Mouse (Mus musculus): ENCODE measurements at regions not wholly inside any gene's neighbourhood (a gene's known extent, or its start where the extent isn't known, plus 50 kb on each side); places are given as distances from the start of the nearest gene placed in this dataset.

DNA sequence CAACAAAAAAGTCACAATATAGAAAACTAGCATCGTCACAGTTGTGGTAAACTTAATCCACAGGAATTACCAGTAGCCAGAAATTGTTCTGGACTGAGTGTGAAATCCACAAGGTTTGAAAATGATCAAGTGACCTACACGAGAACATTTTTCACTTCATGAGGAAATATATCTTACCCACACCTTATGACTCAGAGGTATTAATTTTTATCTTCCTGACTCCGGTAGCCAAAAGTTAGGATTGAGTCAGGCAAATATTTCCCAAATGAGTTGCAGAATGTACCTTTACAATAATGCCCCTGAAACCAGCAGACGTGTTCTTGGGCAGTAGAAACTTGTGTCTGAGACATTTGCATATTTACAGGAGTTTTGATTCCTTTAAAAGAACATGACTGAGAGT is 75.3 kb upstream of the Mtap start:
- TF ChIP-seq POLR2A (IDR thresholded peaks at IDR 0.05; ENCODE audit: control insufficient read depth, low read depth, low read length) = no peak
- no peak for TF ChIP-seq CTCF (IDR thresholded peaks at IDR 0.05; ENCODE audit: control insufficient read depth, insufficient read depth, insufficient replicate concordance, low read depth, low read length)

Data from testis, adult 2 months (tissue).